Mouse (Mus musculus) C2C12 (cell line): Measurements from ENCODE around the gene Ptprm.

Source experiments
- MAX ChIP-seq: IDR thresholded peaks from one replicate; pipeline ENCODE4 v1.6.1; 2011; ENCODE audit warnings: mild to moderate bottlenecking, control low read depth
- MYOG ChIP-seq: IDR thresholded peaks from one replicate; pipeline ENCODE4 v1.6.1; 2011; ENCODE audit not compliant: control insufficient read depth, insufficient read length; ENCODE audit errors: extremely low read depth

- no peak for TF ChIP-seq MYOG
- TF ChIP-seq MAX: no peak
Observed at GRCm38 (mm10) chr17:66686701-66687489, 667.4 kb downstream of the Ptprm start.
